Mouse (Mus musculus) G1E (cell line): Measurements from ENCODE around the gene Ccr4. TPM values are rescaled to one million over a fixed set of nuclear protein-coding genes. Genes with fewer than 3 reads are reported as not detected.

Experiments used
- ATAC-seq: 2 replicates; pipeline ENCODE4 v1.8.0; 2016; ENCODE audit warnings: mild to moderate bottlenecking; ENCODE audit not compliant: insufficient number of reproducible peaks, poor library complexity, low FRiP score, severe bottlenecking; ENCODE audit errors: extremely low read depth
- DNase-seq: peaks from one replicate; pipeline ENCODE4 v3.0.0; 2012; ENCODE audit warnings: low spot score
- H3K27me3 ChIP-seq: 2 replicates; pipeline ENCODE4 v1.6.1; 2012; ENCODE audit warnings: mild to moderate bottlenecking, low read length, inconsistent platforms; ENCODE audit not compliant: insufficient read depth
- H3K36me3 ChIP-seq: replicated peaks from 2 replicates; pipeline ENCODE3; 2012; ENCODE audit warnings: mild to moderate bottlenecking, inconsistent platforms
- H3K4me1 ChIP-seq: 2 replicates; pipeline ENCODE4 v1.6.1; 2012; ENCODE audit warnings: low read depth, low read length, inconsistent platforms, mixed read lengths; ENCODE audit not compliant: insufficient read depth
- H3K4me3 ChIP-seq: 2 replicates; pipeline ENCODE4 v1.5.1; 2012; ENCODE audit warnings: low read depth, mild to moderate bottlenecking, inconsistent platforms, low read length, moderate library complexity, mixed read lengths
- H3K9me3 ChIP-seq: replicated peaks from 2 replicates; pipeline ENCODE4 v1.6.1; 2012; ENCODE audit warnings: inconsistent platforms
- CTCF ChIP-seq: IDR thresholded peaks from 2 replicates; pipeline ENCODE4 v1.5.1; 2012; ENCODE audit warnings: low read depth, low read length, inconsistent platforms, mixed read lengths
- GATA1 ChIP-seq: IDR thresholded peaks from 2 replicates; pipeline ENCODE4 v1.6.1; 2012; ENCODE audit warnings: borderline replicate concordance, low read length, inconsistent platforms, mixed read lengths
- GATA2 ChIP-seq: IDR thresholded peaks from 2 replicates; pipeline ENCODE4 v1.6.1; 2012; ENCODE audit warnings: low read depth, low read length, inconsistent platforms, borderline replicate concordance
- POLR2AphosphoS5 ChIP-seq: IDR thresholded peaks from 2 replicates; pipeline ENCODE4 v1.6.1; 2012; ENCODE audit warnings: low read depth, low read length, inconsistent platforms; ENCODE audit not compliant: insufficient replicate concordance
- TAL1 ChIP-seq: conservative IDR thresholded peaks from 2 replicates; pipeline ENCODE4 v1.6.1; 2012; ENCODE audit warnings: low read depth, low read length, inconsistent platforms, mixed read lengths
- polyA plus RNA-seq: library from polyadenylated mRNA; stranded (reverse); fragments of >175 nt; gene quantifications from 2 replicates; pipeline ENCODE4 v1.2.3, GENCODE M21; 2012
- total RNA-seq, 2 experiments: library from RNA; stranded (forward) in 1 of 2; stranded (reverse) in 1 of 2; fragments of 200-1000 nt in 1 of 2; fragments of >200 nt in 1 of 2; fragmentation: Nextera tagmentation in 1 of 2; gene quantifications; 2 replicates each; pipeline ENCODE4 v1.2.3; 2014 to 2017

The Ccr4 gene
- total and polyA plus RNA-seq, 3 experiments = not detected

- no peak overlapping the region for H3K4me3 ChIP-seq
- H3K9me3 ChIP-seq = peaks cover 10% of the 10 kb centered on the region
- H3K36me3 ChIP-seq = no peaks in the 10 kb centered on the region
- DNase-seq (no peak), ATAC-seq (no peak)
- TF ChIP-seq POLR2AphosphoS5 (no peak), CTCF (no peak)
- no peaks in the 10 kb centered on the region for H3K27me3 ChIP-seq
- no peaks in the 10 kb centered on the region for H3K4me1 ChIP-seq
Observed at GRCm38 (mm10) chr9:114517924-114518497, 13.3 kb upstream of the Ccr4 start.

GRCm38 (mm10) chr9:114515364-114515763 is 10.6 kb upstream of the Ccr4 start, which contains the start of gene C130032M10Rik:
C130032M10Rik (plus strand) TSS chr9:114515697.
- peaks cover 3% of the 10 kb centered on the region; the same call in 1 of the 2 replicates for H3K27me3 ChIP-seq
- H3K9me3 ChIP-seq = peaks cover 16% of the 10 kb centered on the region
- H3K36me3 ChIP-seq = no peaks in the 10 kb centered on the region
- no peak for ATAC-seq
- no peaks in the 10 kb centered on the region for H3K4me1 ChIP-seq
- TF ChIP-seq GATA2 = no peak
- TF ChIP-seq GATA1 = no peak
- no peak for TF ChIP-seq POLR2AphosphoS5
- no peak for TF ChIP-seq CTCF
- no peak for TF ChIP-seq TAL1
- no peak within 1 kb of the TSS for H3K4me3 ChIP-seq
- no peak for DNase-seq

- H3K27me3 ChIP-seq = peaks cover 3% of the 10 kb centered on the region; the same call in 1 of the 2 replicates
- H3K4me1 ChIP-seq = no peaks in the 10 kb centered on the region
- no peak overlapping the region for H3K4me3 ChIP-seq
- no peaks in the 10 kb centered on the region for H3K36me3 ChIP-seq
- TF ChIP-seq TAL1 = no peak
- TF ChIP-seq CTCF = no peak
- TF ChIP-seq GATA2 = no peak
- no peak for TF ChIP-seq GATA1
- no peak for TF ChIP-seq POLR2AphosphoS5
- DNase-seq (no peak), ATAC-seq (no peak)
- H3K9me3 ChIP-seq = peaks cover 16% of the 10 kb centered on the region
Observed at GRCm38 (mm10) chr9:114512831-114513230, 8.1 kb upstream of the Ccr4 start.

- Histone ChIP-seq H3K9me3 (peaks cover 16% of the 10 kb centered on the region), H3K27me3 (peaks cover 3% of the 10 kb centered on the region; the same call in 1 of the 2 replicates), H3K4me1 (no peaks in the 10 kb centered on the region), H3K4me3 (no peak overlapping the region), H3K36me3 (no peaks in the 10 kb centered on the region)
- ATAC-seq = no peak
- TF ChIP-seq GATA1 = no peak
- DNase-seq = no peak
Observed at GRCm38 (mm10) chr9:114509785-114510184, 5.1 kb upstream of the Ccr4 start.

GRCm38 (mm10) chr9:114507421-114507820 is 2.7 kb upstream of the Ccr4 start:
- Histone ChIP-seq H3K36me3 (no peaks in the 10 kb centered on the region), H3K4me1 (peaks cover 10% of the 10 kb centered on the region), H3K9me3 (peaks cover under 1% of the 10 kb centered on the region; the same call in 1 of the 2 replicates), H3K4me3 (no peak overlapping the region), H3K27me3 (peaks cover 9% of the 10 kb centered on the region)
- DNase-seq (no peak), ATAC-seq (no peak)
- TF ChIP-seq GATA2 = no peak
- no peak for TF ChIP-seq TAL1
- no peak for TF ChIP-seq CTCF
- no peak for TF ChIP-seq GATA1
- TF ChIP-seq POLR2AphosphoS5 = no peak

GRCm38 (mm10) chr9:114506564-114506963 is 1.8 kb upstream of the Ccr4 start:
- Histone ChIP-seq H3K4me3 (no peak overlapping the region), H3K9me3 (no peaks in the 10 kb centered on the region), H3K4me1 (peaks cover 11% of the 10 kb centered on the region), H3K36me3 (no peaks in the 10 kb centered on the region), H3K27me3 (peaks cover 10% of the 10 kb centered on the region)
- TF ChIP-seq TAL1 (no peak), CTCF (no peak), GATA1 (no peak), GATA2 (no peak), POLR2AphosphoS5 (no peak)
- ATAC-seq (no peak), DNase-seq (no peak)
